Mouse (Mus musculus): ENCODE measurements around the gene Alox5ap.

DNA sequence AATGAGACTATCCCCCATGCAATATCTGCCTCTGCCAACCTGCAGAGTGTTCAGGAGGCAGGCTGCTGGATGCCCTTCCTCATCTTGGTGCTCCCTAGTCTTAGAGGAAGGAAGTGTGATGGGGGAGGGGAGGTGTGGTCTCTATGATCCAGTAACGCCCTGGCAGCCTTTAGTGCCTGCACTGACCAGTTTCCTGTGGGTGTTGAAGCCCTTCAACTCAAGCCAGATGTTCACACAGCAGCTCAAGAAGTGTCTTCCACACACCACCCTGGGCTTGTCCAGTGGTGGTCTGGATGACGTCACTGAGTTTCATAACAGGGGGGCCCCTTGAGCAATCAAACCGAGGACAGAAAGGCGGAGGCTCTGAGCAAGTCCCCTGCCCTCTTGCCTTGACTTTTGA, 8.0 kb downstream of the Alox5ap start:
- no peak for TF ChIP-seq CTCF (IDR thresholded peaks at IDR 0.05)
- no peak for TF ChIP-seq POLR2A (IDR thresholded peaks at IDR 0.05; ENCODE audit: insufficient read depth, low read depth, low read length)
- no peak for TF ChIP-seq EP300 (IDR thresholded peaks at IDR 0.05; ENCODE audit: insufficient read depth, low read depth, low read length)
